Mouse (Mus musculus) embryonic facial prominence, embryonic 11.5 days (tissue): ENCODE data around the gene Cdc42ep4. TPM values are rescaled to one million over a fixed set of nuclear protein-coding genes. Genes with fewer than 3 reads are reported as not detected.

ENCODE experiments used
- ATAC-seq: fragments of 200-750 bp; cut with Nextera tagmentation; replicated peaks from 2 replicates; pipeline ENCODE4 v1.8.0; 2017; ENCODE audit warnings: low read depth; ENCODE audit not compliant: insufficient number of reproducible peaks, low FRiP score, low TSS enrichment
- DNase-seq: peaks from one replicate; pipeline ENCODE4 v3.0.0-alpha.2; 2015; ENCODE audit warnings: low spot score
- H3K27ac ChIP-seq: fragments of 300-500 bp; sonication (generic); replicated peaks from 2 replicates; pipeline ENCODE4 v1.5.1; 2014; ENCODE audit warnings: mild to moderate bottlenecking, low read depth, low read length, control low read depth
- H3K27me3 ChIP-seq: fragments of 300-500 bp; sonication (generic); 2 replicates; pipeline ENCODE4 v1.6.1; 2014; ENCODE audit warnings: mild to moderate bottlenecking, low read length, moderate library complexity, mixed read lengths; ENCODE audit not compliant: control insufficient read depth, insufficient read depth
- H3K36me3 ChIP-seq: fragments of 300-500 bp; sonication (generic); replicated peaks from 2 replicates; pipeline ENCODE4 v1.6.1; 2014; ENCODE audit warnings: low read depth, mild to moderate bottlenecking, low read length, moderate library complexity, mixed read lengths; ENCODE audit not compliant: control insufficient read depth, insufficient read depth
- H3K4me1 ChIP-seq: fragments of 300-500 bp; sonication (generic); 2 replicates; pipeline ENCODE4 v1.6.1; 2014; ENCODE audit warnings: low read length, mixed read lengths; ENCODE audit not compliant: control insufficient read depth, insufficient read depth
- H3K4me2 ChIP-seq: fragments of 300-500 bp; sonication (generic); 2 replicates; pipeline ENCODE4 v1.6.1; 2014; ENCODE audit warnings: low read depth, mild to moderate bottlenecking, control low read depth, low read length, moderate library complexity
- H3K4me3 ChIP-seq: fragments of 300-500 bp; sonication (generic); 2 replicates; pipeline ENCODE4 v1.5.1; 2014; ENCODE audit warnings: low read depth, low read length, control low read depth
- H3K9ac ChIP-seq: fragments of 300-500 bp; sonication (generic); replicated peaks from 2 replicates; pipeline ENCODE4 v1.6.1; 2014; ENCODE audit warnings: mild to moderate bottlenecking, control low read depth, low read length
- H3K9me3 ChIP-seq: fragments of 300-500 bp; sonication (generic); replicated peaks from 2 replicates; pipeline ENCODE4 v1.6.1; 2016; ENCODE audit warnings: mild to moderate bottlenecking, low read length, inconsistent platforms, mixed read lengths; ENCODE audit not compliant: control insufficient read depth
- WGBS: fragments of 180-500 bp; shearing (Covaris S2); extraction: QIAGEN DNeasy Blood & Tissue Kit; methylation state at CpG from one replicate; pipeline ENCODE4 v1.1.7; 2014; 5-methylcytosine and 5-hydroxymethylcytosine counted together
- polyA plus RNA-seq: library from polyadenylated mRNA; unstranded; fragments of >200 nt; fragmentation: Nextera tagmentation; extraction: Ambion mirVana; gene quantifications from 2 replicates; pipeline ENCODE4 v1.2.1, GENCODE M21; 2014

The Cdc42ep4 gene
- polyA plus RNA-seq, 1 experiment from 2014 or later: 59.1 TPM

DNA sequence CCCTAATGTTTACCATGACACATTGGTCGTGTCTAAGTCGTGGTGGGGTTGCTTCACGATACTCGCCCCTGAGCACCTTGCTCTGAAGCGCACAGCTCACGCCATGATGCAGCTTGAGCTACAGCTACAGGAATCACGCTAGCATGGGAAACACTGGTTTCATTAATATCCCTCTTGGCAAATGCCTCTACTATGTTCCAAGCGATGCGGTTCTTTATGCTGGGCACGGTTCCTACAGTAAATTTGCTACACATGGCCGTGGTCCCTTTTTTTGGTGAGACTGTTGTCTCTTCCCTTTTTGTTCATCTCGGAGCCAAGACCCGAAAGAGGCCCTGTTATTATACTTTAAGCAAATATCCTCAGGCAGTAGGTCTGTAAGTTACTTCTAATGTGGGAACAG lies 19.5 kb upstream of the Cdc42ep4 start:
- H3K27me3 ChIP-seq: no peaks in the 10 kb centered on the region
- H3K9me3 ChIP-seq: no peaks in the 10 kb centered on the region
- no peak overlapping the region for H3K4me3 ChIP-seq
- no peak for DNase-seq
- H3K36me3 ChIP-seq: no peaks in the 10 kb centered on the region
- no peak overlapping the region for H3K4me2 ChIP-seq
- H3K9ac ChIP-seq: no peak overlapping the region
- no peaks in the 10 kb centered on the region; the same call in 1 of the 2 replicates for H3K4me1 ChIP-seq
- no peak overlapping the region for H3K27ac ChIP-seq
- no peak for ATAC-seq
- 86% methylated on average over 13 of the region's 13 CpGs for WGBS

- Histone ChIP-seq H3K4me3 (no peak overlapping the region), H3K4me1 (no peaks in the 10 kb centered on the region; the same call in 1 of the 2 replicates), H3K36me3 (no peaks in the 10 kb centered on the region), H3K9me3 (no peaks in the 10 kb centered on the region), H3K4me2 (no peak overlapping the region), H3K27me3 (no peaks in the 10 kb centered on the region), H3K27ac (no peak overlapping the region), H3K9ac (no peak overlapping the region)
- 76% methylated on average over 3 of the region's 3 CpGs for WGBS
- DNase-seq (no peak), ATAC-seq (no peak)
Measured at GRCm38 (mm10) chr11:113768356-113768755, 16.7 kb upstream of the Cdc42ep4 start.

- Histone ChIP-seq H3K27me3 (no peaks in the 10 kb centered on the region), H3K4me2 (no peak overlapping the region), H3K4me1 (no peaks in the 10 kb centered on the region; the same call in 1 of the 2 replicates), H3K4me3 (no peak overlapping the region), H3K27ac (0 out of 2 replicates have a peak overlapping the region, but pooled peaks have one; percentile 28), H3K9me3 (no peaks in the 10 kb centered on the region), H3K9ac (no peak overlapping the region), H3K36me3 (no peaks in the 10 kb centered on the region)
- DNase-seq (no peak), ATAC-seq (no peak)
- 70% methylated on average over 8 of the region's 8 CpGs for WGBS
Measured at GRCm38 (mm10) chr11:113767285-113767684, 15.6 kb upstream of the Cdc42ep4 start.

GRCm38 (mm10) chr11:113766284-113766985 lies 14.8 kb upstream of the Cdc42ep4 start:
- no peak overlapping the region for H3K27ac ChIP-seq
- H3K4me2 ChIP-seq: no peak overlapping the region
- H3K4me1 ChIP-seq: no peaks in the 10 kb centered on the region; the same call in 1 of the 2 replicates
- H3K9ac ChIP-seq: no peak overlapping the region
- H3K27me3 ChIP-seq: no peaks in the 10 kb centered on the region
- DNase-seq: no peak
- ATAC-seq: no peak
- H3K4me3 ChIP-seq: no peak overlapping the region
- 39% methylated on average over 10 of the region's 10 CpGs for WGBS
- H3K36me3 ChIP-seq: no peaks in the 10 kb centered on the region
- no peaks in the 10 kb centered on the region for H3K9me3 ChIP-seq

DNA sequence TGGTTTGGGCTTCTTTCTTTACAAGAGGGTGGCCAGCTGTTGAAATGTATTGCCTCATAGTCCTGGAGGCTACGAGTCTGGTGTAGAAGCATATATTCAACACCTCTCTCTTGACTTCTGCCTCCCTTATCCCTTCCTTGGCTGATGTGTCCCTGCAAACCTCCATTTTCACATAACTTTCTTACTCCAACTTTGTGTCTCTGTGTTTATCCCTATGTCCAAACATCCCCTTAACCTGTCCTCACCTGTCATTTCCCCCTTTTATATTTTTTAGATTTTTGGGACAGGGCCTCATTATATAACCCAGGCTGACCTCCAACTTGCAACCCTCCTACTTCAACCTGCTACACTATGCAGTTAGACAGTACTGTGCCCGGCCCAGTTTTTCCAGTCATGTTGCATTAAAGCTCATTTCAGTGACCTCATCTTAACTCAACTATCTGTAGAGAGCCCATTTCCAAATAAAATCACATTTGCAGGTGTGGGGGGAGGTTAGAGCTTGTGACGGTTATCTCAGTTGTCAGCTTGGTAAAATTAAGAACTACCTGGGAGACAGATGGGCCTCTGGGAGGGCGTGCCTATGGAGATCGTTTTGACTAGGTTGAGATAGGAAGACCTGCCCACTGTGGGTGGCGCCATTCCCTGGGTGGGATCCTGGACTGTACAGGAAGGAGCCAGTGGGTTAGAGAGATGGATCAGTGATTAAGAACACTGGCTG lies 12.6 kb upstream of the Cdc42ep4 start:
- Histone ChIP-seq H3K9me3 (no peaks in the 10 kb centered on the region), H3K4me1 (no peaks in the 10 kb centered on the region; the same call in 1 of the 2 replicates), H3K27ac (peak overlapping the region; percentile 65; the same call in 1 of the 2 replicates)

GRCm38 (mm10) chr11:113763449-113763848 lies 11.8 kb upstream of the Cdc42ep4 start:
- H3K4me2 ChIP-seq: no peak overlapping the region
- H3K9me3 ChIP-seq: no peaks in the 10 kb centered on the region
- H3K36me3 ChIP-seq: no peaks in the 10 kb centered on the region
- H3K4me1 ChIP-seq: no peaks in the 10 kb centered on the region; the same call in 1 of the 2 replicates
- 0 out of 2 replicates have a peak, but pooled peaks have one; percentile 31 for ATAC-seq
- WGBS: 10% methylated on average over 5 of the region's 5 CpGs
- no peaks in the 10 kb centered on the region for H3K27me3 ChIP-seq
- H3K4me3 ChIP-seq: no peak overlapping the region
- H3K27ac ChIP-seq: no peak overlapping the region
- H3K9ac ChIP-seq: no peak overlapping the region
- DNase-seq: peak; percentile 81

More for the DNA sequence above, 12.6 kb upstream of the Cdc42ep4 start:
- no peaks in the 10 kb centered on the region for H3K27me3 ChIP-seq
- DNase-seq (no peak), ATAC-seq (no peak)
- WGBS: 87% methylated on average over 6 of the region's 6 CpGs
- H3K4me3 ChIP-seq: no peak overlapping the region
- H3K9ac ChIP-seq: no peak overlapping the region
- no peak overlapping the region for H3K4me2 ChIP-seq
- no peaks in the 10 kb centered on the region for H3K36me3 ChIP-seq

DNA sequence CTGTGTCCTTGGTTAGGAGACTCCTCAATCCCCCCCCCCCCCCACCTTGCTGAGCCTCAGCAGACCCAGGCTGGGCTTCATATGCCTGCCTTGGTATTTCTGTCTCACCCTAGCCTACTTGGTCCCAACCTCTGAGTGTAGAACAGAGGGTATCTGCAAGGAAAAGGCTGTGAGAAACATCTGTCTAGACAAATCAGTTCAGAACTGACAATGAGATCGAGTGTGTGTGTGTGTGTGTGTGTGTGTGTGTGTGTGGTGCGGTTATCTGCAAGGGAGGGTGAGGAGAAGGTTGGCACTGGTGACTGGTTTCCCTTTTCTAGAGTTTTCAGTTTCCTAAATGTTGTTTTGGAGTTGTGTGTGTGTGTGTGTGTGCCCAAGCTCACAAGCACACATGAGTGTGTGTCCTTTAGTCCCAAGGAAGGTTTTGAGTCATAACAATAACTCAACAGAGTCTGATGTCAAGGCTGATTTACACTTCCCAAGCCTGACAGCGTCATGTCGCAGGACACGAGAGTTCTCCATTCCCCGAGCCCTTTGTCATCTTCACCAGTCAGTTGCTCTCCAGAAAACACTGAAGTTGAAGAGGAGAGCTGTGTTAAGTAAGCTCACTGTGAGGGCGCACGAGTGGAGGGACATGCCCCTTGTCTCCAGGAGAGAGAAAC lies 10.6 kb upstream of the Cdc42ep4 start:
- no peaks in the 10 kb centered on the region for H3K27me3 ChIP-seq
- no peaks in the 10 kb centered on the region for H3K36me3 ChIP-seq
- no peak overlapping the region for H3K4me2 ChIP-seq
- no peak for DNase-seq
- H3K4me1 ChIP-seq: no peaks in the 10 kb centered on the region; the same call in 1 of the 2 replicates
- H3K9ac ChIP-seq: no peak overlapping the region
- no peaks in the 10 kb centered on the region for H3K9me3 ChIP-seq
- WGBS: 79% methylated on average over 8 of the region's 8 CpGs
- no peak overlapping the region for H3K4me3 ChIP-seq
- ATAC-seq: no peak
- H3K27ac ChIP-seq: no peak overlapping the region
